Mouse (Mus musculus): ENCODE measurements around the gene Ahr.

Ahr gene

GRCm38 (mm10) chr12:35534754-35535236 is at the start of gene Ahr:
Ahr (minus strand) TSS chr12:35535038.
- DNase-seq (ENCODE audit: low spot score in 2 of 2) = peak; percentile 56 to 81

DNA sequence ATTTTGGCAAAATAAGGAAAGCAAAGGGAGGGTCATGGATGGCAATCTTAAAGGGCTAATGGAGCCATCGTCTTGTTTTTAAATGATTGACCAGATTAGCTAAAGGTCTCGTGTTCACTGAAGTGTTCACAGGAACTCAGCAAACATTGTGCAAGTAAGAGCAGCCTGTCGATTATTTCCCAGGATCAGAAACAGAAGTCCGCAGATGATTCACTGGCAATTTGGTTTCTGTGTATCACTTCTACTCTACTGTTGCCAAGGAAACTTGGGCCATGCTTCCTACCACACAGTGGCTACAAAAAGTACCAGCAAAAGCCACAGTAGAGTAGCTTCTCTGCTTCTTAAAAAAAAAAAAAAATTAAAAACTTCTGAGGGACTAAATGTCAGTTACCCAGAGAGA is 44.0 kb upstream of the Ahr start:
- no peak for DNase-seq (ENCODE audit: low spot score in 2 of 2)

- DNase-seq (ENCODE audit: low spot score in 2 of 2) = no peak
Observed at GRCm38 (mm10) chr12:35576107-35576506, 41.3 kb upstream of the Ahr start.

- DNase-seq (ENCODE audit: low spot score in 2 of 2) = no peak
Observed at GRCm38 (mm10) chr12:35573713-35574112, 38.9 kb upstream of the Ahr start.

DNA sequence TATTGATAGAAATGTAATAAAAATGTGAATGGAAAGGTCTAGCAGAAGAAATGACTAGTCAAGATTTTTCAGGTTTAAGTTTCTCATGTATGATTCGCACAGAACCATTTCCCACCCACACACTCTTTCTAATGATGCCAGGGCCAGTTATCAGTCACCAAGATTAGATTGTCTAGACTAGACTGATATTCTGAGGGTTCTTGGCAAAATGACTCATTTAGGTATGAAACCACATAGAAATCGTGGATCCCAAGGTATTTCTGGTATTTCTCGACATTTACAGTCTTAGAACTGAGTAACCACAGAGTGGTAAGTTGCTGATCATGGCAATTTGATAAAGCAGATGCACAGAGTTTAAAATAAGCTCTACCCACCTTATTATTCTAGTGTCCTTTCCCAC is 28.0 kb upstream of the Ahr start:
- no peak for DNase-seq (ENCODE audit: low spot score in 2 of 2)

- DNase-seq (ENCODE audit: low spot score in 2 of 2) = no peak
Observed at GRCm38 (mm10) chr12:35558868-35559267, 24.0 kb upstream of the Ahr start.

- no peak for DNase-seq (ENCODE audit: low spot score in 2 of 2)
Observed at GRCm38 (mm10) chr12:35555925-35556324, 21.1 kb upstream of the Ahr start.

GRCm38 (mm10) chr12:35554309-35554708 is 19.5 kb upstream of the Ahr start:
- no peak for DNase-seq (ENCODE audit: low spot score in 2 of 2)

GRCm38 (mm10) chr12:35553174-35553573 is 18.3 kb upstream of the Ahr start:
- no peak for DNase-seq (ENCODE audit: low spot score in 2 of 2)

DNA sequence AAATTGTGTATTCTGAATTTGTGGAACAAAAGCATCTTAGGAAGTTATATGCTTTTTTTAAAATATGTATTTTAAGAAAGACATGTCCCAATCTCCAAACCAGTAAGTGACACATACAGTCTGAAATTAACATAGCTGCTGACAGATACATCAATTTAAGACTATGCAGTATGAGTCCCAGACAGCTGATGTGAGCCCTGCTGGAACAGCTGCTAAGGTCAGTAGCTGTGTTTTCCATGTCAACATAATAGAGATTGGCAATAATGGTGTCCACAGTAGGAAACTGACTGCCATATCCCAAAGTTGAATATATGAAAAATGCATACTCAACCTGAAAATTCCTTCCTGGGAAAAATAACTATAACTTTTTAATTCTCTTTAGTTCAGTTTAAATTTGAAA is 15.5 kb upstream of the Ahr start:
- no peak for DNase-seq (ENCODE audit: low spot score in 2 of 2)

DNA sequence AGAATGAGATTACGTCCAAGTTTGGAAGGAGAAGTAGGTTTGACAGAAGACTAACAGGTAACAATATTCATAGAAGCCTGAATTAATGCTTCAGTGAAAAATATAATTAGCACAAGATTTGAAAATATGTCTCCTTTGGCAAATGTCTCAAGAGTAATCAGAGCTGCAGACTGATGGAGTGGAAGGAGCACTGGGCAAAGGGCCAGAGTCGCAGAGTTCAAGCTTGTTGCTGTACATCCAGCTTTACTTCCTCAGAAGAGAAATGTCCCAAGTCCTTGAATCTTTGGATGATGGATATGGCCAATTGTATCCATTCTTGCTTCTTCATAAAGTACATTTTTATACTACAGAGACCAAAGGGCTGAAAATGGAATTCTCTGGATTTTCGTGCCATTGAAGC is 8.0 kb upstream of the Ahr start:
- DNase-seq (ENCODE audit: low spot score in 2 of 2) = no peak

DNA sequence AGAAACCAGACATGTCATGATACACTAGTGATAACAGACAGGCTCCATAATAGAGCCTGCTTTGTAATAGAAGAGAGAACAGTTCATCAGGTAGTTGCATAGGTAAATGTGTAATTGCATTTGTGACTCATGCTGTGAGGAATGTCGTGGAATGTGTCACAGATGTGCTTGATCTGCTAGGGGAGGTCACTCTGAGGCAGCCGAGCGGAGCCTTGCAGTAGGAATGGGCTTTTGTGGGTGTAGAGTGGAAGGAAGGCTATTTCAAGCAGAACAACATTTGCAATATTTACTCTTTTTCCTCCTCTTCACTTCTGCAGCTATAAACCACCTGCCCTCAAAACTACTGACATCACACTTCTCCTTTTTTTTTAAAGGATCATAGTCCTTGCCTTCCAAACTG is 4.0 kb upstream of the Ahr start:
- no peak for DNase-seq (ENCODE audit: low spot score in 2 of 2)

DNA sequence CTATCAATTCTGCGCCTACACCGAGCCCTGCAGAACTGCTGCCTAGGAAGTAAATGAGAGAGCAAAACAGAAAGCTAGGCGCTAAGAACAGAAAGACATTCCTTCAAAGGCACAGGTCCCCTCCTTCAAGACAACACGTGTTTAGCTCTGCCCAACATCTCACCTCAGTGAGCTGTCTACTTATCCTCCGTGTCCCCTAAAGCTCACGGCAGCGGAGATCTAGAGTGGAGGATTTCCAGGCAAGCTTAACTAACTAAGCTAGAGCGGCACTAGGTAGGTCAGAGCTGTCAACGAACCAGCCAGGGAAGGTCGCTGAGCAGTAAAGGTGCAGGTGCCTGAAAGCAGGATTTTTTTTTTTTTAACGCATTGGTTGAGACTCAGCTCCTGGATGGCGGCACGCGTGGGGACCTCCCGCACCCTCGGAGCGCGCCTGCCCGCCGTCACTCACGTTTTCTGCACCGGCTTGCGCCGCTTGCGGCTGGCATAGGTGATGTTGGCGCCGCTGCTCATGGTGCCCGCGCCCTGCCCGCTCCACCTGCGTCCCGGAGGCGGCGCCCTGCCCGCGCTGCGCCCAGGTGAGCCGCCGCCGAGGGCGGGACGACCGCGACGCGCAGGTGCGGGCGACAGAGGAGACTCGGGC is 604 bp downstream of the Ahr start:
- peak; percentile 7 to 13 for DNase-seq (ENCODE audit: low spot score in 2 of 2)

GRCm38 (mm10) chr12:35533748-35534113 is 1.1 kb downstream of the Ahr start:
- DNase-seq (ENCODE audit: low spot score in 2 of 2) = no peak

DNA sequence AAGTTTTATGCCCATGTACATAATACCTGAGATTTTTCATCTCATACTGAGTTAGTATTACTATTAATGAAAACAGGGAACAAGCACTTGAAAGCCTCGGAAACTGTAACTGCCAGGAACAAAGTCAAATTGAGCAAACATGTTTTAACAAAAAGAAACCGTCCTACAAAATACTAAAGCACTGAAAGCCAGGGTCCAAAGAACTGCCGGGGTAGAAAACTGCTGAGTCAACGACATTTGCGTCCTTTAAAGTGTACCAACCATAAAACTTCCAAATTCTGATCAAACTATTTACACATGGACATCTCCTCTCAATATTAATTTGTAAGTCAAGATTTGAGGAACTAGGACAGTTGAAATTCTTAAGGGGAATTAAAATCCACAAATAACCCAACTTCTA is 1.7 kb downstream of the Ahr start:
- DNase-seq (ENCODE audit: low spot score in 2 of 2) = no peak

DNA sequence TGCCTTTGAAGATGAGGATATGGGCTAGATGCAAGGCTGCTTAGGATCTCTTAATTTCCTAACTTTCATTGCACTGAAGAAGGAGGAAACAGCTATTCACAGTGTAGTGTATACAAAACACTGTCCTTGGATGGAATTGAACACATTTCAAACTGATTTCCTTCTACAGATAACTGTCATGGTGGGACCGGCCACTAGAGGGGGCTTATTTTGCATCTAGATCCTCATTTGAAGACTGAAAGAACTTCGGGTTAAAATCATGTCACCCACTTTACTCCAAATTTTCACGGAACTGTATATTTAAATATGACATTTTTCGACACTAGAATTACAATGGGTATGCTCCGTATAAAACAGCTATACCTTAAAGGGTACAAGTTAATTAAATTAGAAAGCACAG is 2.7 kb downstream of the Ahr start:
- DNase-seq (ENCODE audit: low spot score in 2 of 2) = peak in 1 of 2 experiments; percentile 85

DNA sequence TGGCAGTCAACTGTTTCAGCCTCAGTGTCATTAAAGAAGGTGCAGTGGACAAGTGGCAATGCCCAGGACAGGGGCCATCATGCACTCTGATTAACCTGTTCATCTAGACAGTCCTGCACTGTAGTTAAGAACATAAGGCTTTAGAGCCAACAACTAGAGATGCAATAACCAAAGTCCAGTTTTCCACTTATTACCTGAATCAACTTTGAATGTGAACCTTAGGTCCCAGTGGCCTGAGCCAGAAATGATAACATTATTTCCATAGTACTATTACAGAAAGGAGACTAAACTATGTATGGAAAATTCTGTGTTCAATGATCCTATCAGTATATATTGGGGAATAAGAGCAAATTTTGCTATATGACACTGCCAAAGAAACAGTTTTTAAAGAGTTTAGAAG is 4.3 kb downstream of the Ahr start:
- no peak for DNase-seq (ENCODE audit: low spot score in 2 of 2)

GRCm38 (mm10) chr12:35527429-35527828 is 7.4 kb downstream of the Ahr start:
- DNase-seq (ENCODE audit: low spot score in 2 of 2) = no peak

GRCm38 (mm10) chr12:35522585-35523103 is 12.2 kb downstream of the Ahr start:
- DNase-seq (ENCODE audit: low spot score in 2 of 2) = no peak

- DNase-seq (ENCODE audit: low spot score in 2 of 2) = no peak
Observed at GRCm38 (mm10) chr12:35515621-35516020, 19.2 kb downstream of the Ahr start.

GRCm38 (mm10) chr12:35514671-35515070 is 20.2 kb downstream of the Ahr start:
- no peak for DNase-seq (ENCODE audit: low spot score in 2 of 2)

- DNase-seq (ENCODE audit: low spot score in 2 of 2) = no peak
Observed at GRCm38 (mm10) chr12:35510711-35511110, 24.1 kb downstream of the Ahr start.

GRCm38 (mm10) chr12:35506383-35506782 is 28.5 kb downstream of the Ahr start:
- DNase-seq (ENCODE audit: low spot score in 2 of 2) = no peak

DNA sequence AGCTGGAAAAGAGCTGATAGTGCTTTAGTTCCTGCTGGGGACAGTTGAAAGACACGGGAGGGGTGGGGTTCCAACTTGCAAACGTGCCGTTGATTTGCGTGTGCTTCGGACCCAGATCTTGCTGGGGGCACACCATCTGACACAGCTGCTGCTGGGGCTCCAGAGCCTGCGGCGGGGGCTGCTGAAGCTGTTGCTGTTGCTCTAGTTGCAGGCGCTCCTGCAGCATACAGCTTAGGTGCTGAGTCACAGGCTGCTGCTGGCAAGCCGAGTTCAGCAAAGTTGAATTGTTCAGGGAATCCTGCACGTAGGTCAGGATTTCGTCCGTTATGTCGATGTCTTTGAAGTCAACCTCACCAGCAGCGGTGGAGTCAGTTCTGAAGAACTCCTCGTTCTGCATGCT is 30.8 kb downstream of the Ahr start:
- DNase-seq (ENCODE audit: low spot score in 2 of 2) = no peak
